Mouse (Mus musculus): ENCODE measurements around the gene Sh3tc1. TPM values are rescaled to one million over a fixed set of nuclear protein-coding genes. Genes with fewer than 3 reads are reported as not detected.
A peak's percentile ranks its signal among the peaks of the same experiment; 100 is the strongest.

Gene Sh3tc1
- polyA plus RNA-seq, 1 experiment from 2014 or later = 5.0 TPM

GRCm38 (mm10) chr5:35719343-35719742 lies 20.4 kb downstream of the Sh3tc1 start:
- no peaks in the 10 kb centered on the region for H3K4me1 ChIP-seq
- no peak overlapping the region for H3K4me3 ChIP-seq (replicated peaks)
- no peaks in the 10 kb centered on the region for H3K9me3 ChIP-seq (replicated peaks)
- no peak overlapping the region for H3K4me2 ChIP-seq (replicated peaks)
- no peaks in the 10 kb centered on the region for H3K27me3 ChIP-seq
- H3K36me3 ChIP-seq = no peaks in the 10 kb centered on the region
- no peak overlapping the region for H3K9ac ChIP-seq
- H3K27ac ChIP-seq (replicated peaks) = no peak overlapping the region
- no peak for ATAC-seq (ENCODE audit: insufficient number of reproducible peaks, low FRiP score, low TSS enrichment, low read depth)

GRCm38 (mm10) chr5:35718817-35719216 lies 21.0 kb downstream of the Sh3tc1 start:
- WGBS = 79% methylated on average over 11 of the region's 11 CpGs

GRCm38 (mm10) chr5:35717946-35718345 lies 21.8 kb downstream of the Sh3tc1 start:
- H3K4me2 ChIP-seq (replicated peaks) = no peak overlapping the region
- 0 out of 2 replicates have a peak, but pooled peaks cover 5% of the 10 kb centered on the region for H3K4me1 ChIP-seq
- H3K27me3 ChIP-seq = no peaks in the 10 kb centered on the region
- H3K36me3 ChIP-seq = no peaks in the 10 kb centered on the region
- H3K27ac ChIP-seq (replicated peaks) = no peak overlapping the region
- no peak for ATAC-seq (ENCODE audit: insufficient number of reproducible peaks, low FRiP score, low TSS enrichment, low read depth)
- no peaks in the 10 kb centered on the region for H3K9me3 ChIP-seq (replicated peaks)
- no peak overlapping the region for H3K9ac ChIP-seq
- WGBS = 45% methylated on average over 4 of the region's 4 CpGs
- H3K4me3 ChIP-seq (replicated peaks) = no peak overlapping the region

More at GRCm38 (mm10) chr5:35718817-35719216, 21.0 kb downstream of the Sh3tc1 start:
- no peak for ATAC-seq (ENCODE audit: insufficient number of reproducible peaks, low FRiP score, low TSS enrichment, low read depth)
- Histone ChIP-seq H3K4me3 (replicated peaks) (no peak overlapping the region), H3K4me1 (no peaks in the 10 kb centered on the region), H3K36me3 (no peaks in the 10 kb centered on the region), H3K9me3 (replicated peaks) (no peaks in the 10 kb centered on the region), H3K27ac (replicated peaks) (no peak overlapping the region), H3K9ac (no peak overlapping the region), H3K27me3 (no peaks in the 10 kb centered on the region), H3K4me2 (replicated peaks) (no peak overlapping the region)

- Histone ChIP-seq H3K4me2 (replicated peaks) (no peak overlapping the region), H3K4me1 (0 out of 2 replicates have a peak, but pooled peaks cover 5% of the 10 kb centered on the region), H3K4me3 (replicated peaks) (no peak overlapping the region), H3K27me3 (no peaks in the 10 kb centered on the region), H3K9ac (no peak overlapping the region), H3K36me3 (no peaks in the 10 kb centered on the region), H3K9me3 (replicated peaks) (no peaks in the 10 kb centered on the region), H3K27ac (replicated peaks) (no peak overlapping the region)
- ATAC-seq (ENCODE audit: insufficient number of reproducible peaks, low FRiP score, low TSS enrichment, low read depth) = no peak
- WGBS = 77% methylated on average over 5 of the region's 5 CpGs
Observed at GRCm38 (mm10) chr5:35717455-35717854, 22.3 kb downstream of the Sh3tc1 start.

- Histone ChIP-seq H3K4me2 (replicated peaks) (no peak overlapping the region), H3K27me3 (no peaks in the 10 kb centered on the region)
- WGBS = 43% methylated on average over 13 of the region's 13 CpGs
Observed at GRCm38 (mm10) chr5:35713649-35714354, 26.0 kb downstream of the Sh3tc1 start.

GRCm38 (mm10) chr5:35712517-35712916 lies 27.3 kb downstream of the Sh3tc1 start:
- H3K36me3 ChIP-seq = no peaks in the 10 kb centered on the region

More at GRCm38 (mm10) chr5:35713649-35714354, 26.0 kb downstream of the Sh3tc1 start:
- peak; percentile 84 for ATAC-seq (ENCODE audit: insufficient number of reproducible peaks, low FRiP score, low TSS enrichment, low read depth)
- no peaks in the 10 kb centered on the region for H3K36me3 ChIP-seq
- H3K27ac ChIP-seq (replicated peaks) = no peak overlapping the region
- H3K9ac ChIP-seq = no peak overlapping the region
- 0 out of 2 replicates have a peak, but pooled peaks cover 7% of the 10 kb centered on the region for H3K4me1 ChIP-seq
- H3K4me3 ChIP-seq (replicated peaks) = no peak overlapping the region
- no peaks in the 10 kb centered on the region for H3K9me3 ChIP-seq (replicated peaks)

GRCm38 (mm10) chr5:35710931-35711330 lies 28.9 kb downstream of the Sh3tc1 start:
- Histone ChIP-seq H3K4me3 (replicated peaks) (no peak overlapping the region), H3K9ac (no peak overlapping the region), H3K9me3 (replicated peaks) (no peaks in the 10 kb centered on the region), H3K27me3 (no peaks in the 10 kb centered on the region), H3K27ac (replicated peaks) (no peak overlapping the region), H3K4me1 (0 out of 2 replicates have a peak, but pooled peaks cover 7% of the 10 kb centered on the region), H3K36me3 (no peaks in the 10 kb centered on the region), H3K4me2 (replicated peaks) (no peak overlapping the region)
- WGBS = 66% methylated on average over 3 of the region's 3 CpGs
- ATAC-seq (ENCODE audit: insufficient number of reproducible peaks, low FRiP score, low TSS enrichment, low read depth) = no peak

More at GRCm38 (mm10) chr5:35712517-35712916, 27.3 kb downstream of the Sh3tc1 start:
- WGBS = 66% methylated on average over 5 of the region's 5 CpGs
- no peak overlapping the region for H3K9ac ChIP-seq
- no peak overlapping the region for H3K4me3 ChIP-seq (replicated peaks)
- no peak for ATAC-seq (ENCODE audit: insufficient number of reproducible peaks, low FRiP score, low TSS enrichment, low read depth)
- no peaks in the 10 kb centered on the region for H3K9me3 ChIP-seq (replicated peaks)
- H3K4me2 ChIP-seq (replicated peaks) = no peak overlapping the region
- no peak overlapping the region for H3K27ac ChIP-seq (replicated peaks)
- H3K4me1 ChIP-seq = 0 out of 2 replicates have a peak, but pooled peaks cover 7% of the 10 kb centered on the region
- H3K27me3 ChIP-seq = no peaks in the 10 kb centered on the region

- Histone ChIP-seq H3K9me3 (replicated peaks) (no peaks in the 10 kb centered on the region), H3K9ac (no peak overlapping the region)
Observed at GRCm38 (mm10) chr5:35710481-35710880, 29.3 kb downstream of the Sh3tc1 start.

GRCm38 (mm10) chr5:35705411-35705810 lies 34.4 kb downstream of the Sh3tc1 start:
- Histone ChIP-seq H3K9ac (no peak overlapping the region), H3K4me1 (0 out of 2 replicates have a peak, but pooled peaks cover 1% of the 10 kb centered on the region), H3K4me2 (replicated peaks) (no peak overlapping the region), H3K9me3 (replicated peaks) (no peaks in the 10 kb centered on the region), H3K4me3 (replicated peaks) (no peak overlapping the region), H3K36me3 (no peaks in the 10 kb centered on the region), H3K27me3 (no peaks in the 10 kb centered on the region), H3K27ac (replicated peaks) (no peak overlapping the region)
- no peak for ATAC-seq (ENCODE audit: insufficient number of reproducible peaks, low FRiP score, low TSS enrichment, low read depth)
- 87% methylated on average over 3 of the region's 3 CpGs for WGBS

More at GRCm38 (mm10) chr5:35710481-35710880, 29.3 kb downstream of the Sh3tc1 start:
- 50% methylated on average over 3 of the region's 3 CpGs for WGBS
- Histone ChIP-seq H3K4me2 (replicated peaks) (no peak overlapping the region), H3K4me3 (replicated peaks) (no peak overlapping the region), H3K36me3 (no peaks in the 10 kb centered on the region), H3K4me1 (0 out of 2 replicates have a peak, but pooled peaks cover 7% of the 10 kb centered on the region), H3K27ac (replicated peaks) (no peak overlapping the region), H3K27me3 (no peaks in the 10 kb centered on the region)
- no peak for ATAC-seq (ENCODE audit: insufficient number of reproducible peaks, low FRiP score, low TSS enrichment, low read depth)

- Histone ChIP-seq H3K9ac (no peak overlapping the region), H3K4me3 (replicated peaks) (no peak overlapping the region), H3K36me3 (no peaks in the 10 kb centered on the region), H3K9me3 (replicated peaks) (no peaks in the 10 kb centered on the region), H3K4me1 (no peaks in the 10 kb centered on the region), H3K4me2 (replicated peaks) (no peak overlapping the region), H3K27ac (replicated peaks) (no peak overlapping the region), H3K27me3 (no peaks in the 10 kb centered on the region)
- no peak for ATAC-seq (ENCODE audit: insufficient number of reproducible peaks, low FRiP score, low TSS enrichment, low read depth)
- 92% methylated on average over 4 of the region's 4 CpGs for WGBS
Observed at GRCm38 (mm10) chr5:35703814-35704213, 36.0 kb downstream of the Sh3tc1 start.

GRCm38 (mm10) chr5:35703183-35703582 lies 36.6 kb downstream of the Sh3tc1 start:
- no peaks in the 10 kb centered on the region for H3K4me1 ChIP-seq
- H3K27ac ChIP-seq (replicated peaks) = no peak overlapping the region
- no peak for ATAC-seq (ENCODE audit: insufficient number of reproducible peaks, low FRiP score, low TSS enrichment, low read depth)
- no peak overlapping the region for H3K4me2 ChIP-seq (replicated peaks)
- no peaks in the 10 kb centered on the region for H3K9me3 ChIP-seq (replicated peaks)
- H3K4me3 ChIP-seq (replicated peaks) = no peak overlapping the region
- 83% methylated on average over 8 of the region's 8 CpGs for WGBS
- no peaks in the 10 kb centered on the region for H3K27me3 ChIP-seq
- no peaks in the 10 kb centered on the region for H3K36me3 ChIP-seq
- H3K9ac ChIP-seq = no peak overlapping the region

Measured in embryonic facial prominence, embryonic 15.5 days (tissue).